Mouse (Mus musculus) telencephalon, adult 2 months (tissue): ENCODE results near the gene Nhlrc2.

Experiments
- DNase-seq: peaks from one replicate; pipeline ENCODE4 v3.0.0-alpha.2; 2011; ENCODE audit warnings: low read depth, low spot score

The Nhlrc2 gene

GRCm38 (mm10) chr19:56563469-56563868, 15.4 kb downstream of the Nhlrc2 start:
- peak; percentile 83 for DNase-seq

- no peak for DNase-seq
Observed at GRCm38 (mm10) chr19:56565358-56565757, 17.3 kb downstream of the Nhlrc2 start.

- no peak for DNase-seq
Observed at GRCm38 (mm10) chr19:56566041-56566440, 18.0 kb downstream of the Nhlrc2 start.

GRCm38 (mm10) chr19:56566940-56567339, 18.9 kb downstream of the Nhlrc2 start:
- DNase-seq = no peak

GRCm38 (mm10) chr19:56570781-56571180, 22.7 kb downstream of the Nhlrc2 start:
- DNase-seq = no peak

- DNase-seq = no peak
Observed at GRCm38 (mm10) chr19:56571234-56571633, 23.2 kb downstream of the Nhlrc2 start.

- no peak for DNase-seq
Observed at GRCm38 (mm10) chr19:56571913-56572312, 23.9 kb downstream of the Nhlrc2 start.

GRCm38 (mm10) chr19:56573184-56573583, 25.1 kb downstream of the Nhlrc2 start:
- DNase-seq = peak; percentile 54

GRCm38 (mm10) chr19:56577801-56578200, 29.7 kb downstream of the Nhlrc2 start:
- DNase-seq = no peak

- no peak for DNase-seq
Observed at GRCm38 (mm10) chr19:56581981-56582380, 33.9 kb downstream of the Nhlrc2 start.

GRCm38 (mm10) chr19:56583785-56584184, 35.7 kb downstream of the Nhlrc2 start:
- DNase-seq = no peak

GRCm38 (mm10) chr19:56584288-56584687, 36.2 kb downstream of the Nhlrc2 start:
- no peak for DNase-seq

- no peak for DNase-seq
Observed at GRCm38 (mm10) chr19:56586320-56586719, 38.3 kb downstream of the Nhlrc2 start.

GRCm38 (mm10) chr19:56588205-56588626, 40.2 kb downstream of the Nhlrc2 start:
- peak; percentile 89 for DNase-seq

- DNase-seq = no peak
Observed at GRCm38 (mm10) chr19:56589008-56589407, 40.9 kb downstream of the Nhlrc2 start.

GRCm38 (mm10) chr19:56589455-56589854, 41.4 kb downstream of the Nhlrc2 start:
- DNase-seq = no peak

GRCm38 (mm10) chr19:56590250-56590649, 42.2 kb downstream of the Nhlrc2 start:
- DNase-seq = no peak

- DNase-seq = no peak
Observed at GRCm38 (mm10) chr19:56592472-56592871, 44.4 kb downstream of the Nhlrc2 start.

- no peak for DNase-seq
Observed at GRCm38 (mm10) chr19:56599996-56600395, 51.9 kb downstream of the Nhlrc2 start.

- DNase-seq = no peak
Observed at GRCm38 (mm10) chr19:56600797-56601196, 52.7 kb downstream of the Nhlrc2 start.

GRCm38 (mm10) chr19:56601901-56602347, 53.9 kb downstream of the Nhlrc2 start:
- no peak for DNase-seq

- DNase-seq = no peak
Observed at GRCm38 (mm10) chr19:56608946-56609345, 60.9 kb downstream of the Nhlrc2 start.

GRCm38 (mm10) chr19:56614131-56614530, 66.1 kb downstream of the Nhlrc2 start:
- no peak for DNase-seq

- DNase-seq = peak; percentile 55
Observed at GRCm38 (mm10) chr19:56618845-56619244, 70.8 kb downstream of the Nhlrc2 start.
